Mouse (Mus musculus) cerebellum, postnatal 14 days (tissue): ENCODE measurements around the gene Maml3.
A peak's percentile ranks its signal among the peaks of the same experiment; 100 is the strongest.

Experiments
- DNase-seq, 2 experiments: peaks; one replicate each; pipeline ENCODE4 v3.0.0; 2021; ENCODE audit warnings: mixed read lengths in 2 of 2

Maml3 gene

DNA sequence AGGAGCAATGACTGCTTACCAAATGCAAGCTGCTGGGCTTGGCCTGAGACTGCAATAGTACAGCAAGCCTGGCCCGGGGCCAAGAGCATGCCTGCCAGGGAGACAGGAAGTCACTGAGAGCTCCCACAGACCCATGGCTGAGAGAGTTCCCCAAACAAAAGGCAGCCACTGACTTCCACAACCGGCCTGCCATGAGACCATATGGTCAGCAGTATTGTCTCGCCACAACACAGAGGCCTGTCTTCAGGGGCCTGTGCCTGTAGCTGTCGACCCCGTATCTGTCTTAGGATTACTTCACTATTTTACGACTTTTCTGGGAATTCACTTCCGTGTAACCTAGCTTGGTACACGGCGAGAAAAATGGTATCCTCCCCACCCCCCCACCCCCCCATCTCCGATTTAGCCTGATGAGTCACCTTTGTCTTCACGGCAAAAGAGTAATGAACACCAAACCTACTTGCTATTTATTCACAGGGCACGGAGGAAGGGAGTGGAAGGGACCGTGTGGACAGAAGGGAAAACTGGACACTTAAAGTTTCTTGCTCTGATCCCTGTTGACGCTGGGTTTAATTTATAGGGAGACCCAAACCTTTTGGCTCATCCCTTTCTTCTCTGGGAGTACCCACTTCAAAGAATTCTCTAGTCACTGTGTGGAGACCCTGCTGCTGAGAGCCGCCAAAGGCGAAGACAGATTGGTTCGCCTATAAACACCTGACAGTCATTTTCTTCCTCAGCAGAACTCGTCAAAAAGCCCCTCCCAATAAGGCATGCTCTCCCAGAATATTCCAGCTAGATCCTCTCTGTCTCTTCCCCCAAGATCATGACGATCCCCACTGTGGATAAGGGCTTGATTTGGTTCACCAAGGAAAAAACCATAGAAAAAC, 16.2 kb downstream of the Maml3 start:
- DNase-seq, result peak; percentile 100

DNA sequence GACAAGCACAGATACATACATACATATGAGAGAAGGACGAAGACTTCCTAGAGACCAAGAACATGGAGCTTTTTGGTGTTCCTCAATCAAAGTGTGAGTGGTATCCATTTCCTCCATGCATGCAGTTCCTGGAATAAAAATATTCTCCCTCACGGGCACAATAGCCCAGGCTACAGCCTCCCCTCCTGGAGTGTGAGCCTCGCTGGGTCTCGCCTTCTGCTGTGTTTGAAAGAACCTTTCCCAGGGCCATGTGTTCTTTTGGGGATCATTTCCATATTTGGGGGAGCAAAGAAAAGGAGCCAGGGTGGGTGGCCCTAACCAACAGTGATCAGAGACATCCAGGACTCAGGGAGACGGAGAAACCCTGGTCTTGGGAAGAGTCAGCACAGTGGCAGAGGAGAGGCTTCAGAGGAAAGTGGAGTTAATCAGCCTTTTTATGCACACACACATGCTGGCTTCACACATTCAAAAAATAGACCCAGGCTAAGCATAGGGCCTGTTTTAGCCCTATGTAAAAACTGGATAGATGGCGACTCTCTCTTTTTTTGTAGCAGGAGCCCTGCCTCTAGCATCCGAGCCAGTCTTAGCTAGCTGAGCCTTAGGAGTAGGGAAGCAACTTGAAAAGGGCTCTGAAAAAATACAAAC, 17.1 kb downstream of the Maml3 start:
- peak in 1 of 2 experiments; percentile 45 for DNase-seq

DNA sequence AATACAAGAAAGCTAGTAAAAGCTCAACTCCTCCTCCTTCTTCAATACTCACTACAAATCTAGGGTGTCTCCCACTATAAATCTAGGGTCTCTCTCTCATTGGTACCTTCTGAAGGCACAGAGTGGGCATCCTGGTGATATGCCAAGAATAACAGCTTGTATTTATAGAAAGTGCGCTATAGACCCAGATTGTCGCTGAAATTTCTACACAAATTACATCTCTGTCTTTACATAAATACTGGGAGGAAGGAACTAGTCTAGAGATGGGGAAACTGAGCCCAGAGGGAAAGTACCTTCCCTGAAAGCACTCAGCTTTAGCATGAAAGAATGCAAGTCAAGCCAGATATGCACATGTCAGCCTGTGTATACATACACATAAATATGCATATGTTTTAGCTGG, 26.1 kb downstream of the Maml3 start:
- no peak for DNase-seq

DNA sequence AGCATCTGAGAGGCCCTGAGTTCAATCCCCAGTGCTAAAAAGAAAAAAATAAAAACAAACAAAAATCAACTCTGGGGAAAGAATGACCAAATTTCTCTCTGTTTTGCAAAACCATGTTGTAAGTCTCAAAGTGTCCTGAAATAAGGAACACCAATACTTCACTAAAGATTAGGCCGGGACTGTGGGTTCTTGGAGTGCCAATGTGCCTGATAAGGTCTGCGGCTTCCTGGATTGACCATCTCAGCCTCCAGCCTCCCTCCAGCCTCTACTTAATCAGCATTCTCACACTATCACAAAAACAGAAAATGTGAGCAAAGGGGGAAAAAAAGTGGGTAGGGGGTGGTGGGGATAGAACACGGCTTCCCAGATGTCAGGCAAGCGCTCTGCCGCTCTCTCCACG, 30.9 kb downstream of the Maml3 start:
- no peak for DNase-seq

DNA sequence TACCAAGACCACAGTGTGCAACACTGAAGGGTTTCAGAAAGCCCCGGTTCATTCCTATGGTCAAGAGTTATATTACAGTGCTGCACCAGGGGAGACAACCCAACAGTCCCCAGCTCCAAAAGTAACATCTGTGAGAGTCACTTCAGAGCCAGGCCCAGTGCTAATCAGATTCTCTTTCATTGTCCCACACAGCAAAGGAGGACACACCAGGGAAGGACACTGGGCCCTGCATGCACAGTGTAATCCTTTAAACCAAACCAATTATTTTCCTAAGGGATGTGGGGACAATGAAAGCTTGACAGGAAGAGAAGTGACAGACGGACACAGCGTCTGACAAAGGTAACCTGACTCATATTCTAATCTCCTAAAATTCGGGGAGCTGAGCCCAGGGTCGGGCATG, 32.9 kb downstream of the Maml3 start:
- no peak for DNase-seq

DNA sequence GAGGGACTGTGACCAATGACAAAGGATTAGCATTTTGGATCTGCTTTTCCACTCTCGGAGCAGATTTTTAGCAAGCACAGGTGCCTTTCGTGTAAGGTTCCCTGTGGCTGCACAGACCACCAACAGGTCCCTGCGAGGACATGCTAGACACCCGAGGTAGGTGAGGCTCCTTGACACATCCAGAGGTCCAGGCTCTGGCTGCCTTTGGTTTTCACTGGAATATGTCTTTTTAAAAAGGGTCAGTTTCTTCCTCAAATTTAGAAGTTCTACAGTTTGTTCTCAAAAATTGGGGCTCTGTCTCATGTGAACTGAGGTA, 34.8 kb downstream of the Maml3 start:
- no peak for DNase-seq

DNA sequence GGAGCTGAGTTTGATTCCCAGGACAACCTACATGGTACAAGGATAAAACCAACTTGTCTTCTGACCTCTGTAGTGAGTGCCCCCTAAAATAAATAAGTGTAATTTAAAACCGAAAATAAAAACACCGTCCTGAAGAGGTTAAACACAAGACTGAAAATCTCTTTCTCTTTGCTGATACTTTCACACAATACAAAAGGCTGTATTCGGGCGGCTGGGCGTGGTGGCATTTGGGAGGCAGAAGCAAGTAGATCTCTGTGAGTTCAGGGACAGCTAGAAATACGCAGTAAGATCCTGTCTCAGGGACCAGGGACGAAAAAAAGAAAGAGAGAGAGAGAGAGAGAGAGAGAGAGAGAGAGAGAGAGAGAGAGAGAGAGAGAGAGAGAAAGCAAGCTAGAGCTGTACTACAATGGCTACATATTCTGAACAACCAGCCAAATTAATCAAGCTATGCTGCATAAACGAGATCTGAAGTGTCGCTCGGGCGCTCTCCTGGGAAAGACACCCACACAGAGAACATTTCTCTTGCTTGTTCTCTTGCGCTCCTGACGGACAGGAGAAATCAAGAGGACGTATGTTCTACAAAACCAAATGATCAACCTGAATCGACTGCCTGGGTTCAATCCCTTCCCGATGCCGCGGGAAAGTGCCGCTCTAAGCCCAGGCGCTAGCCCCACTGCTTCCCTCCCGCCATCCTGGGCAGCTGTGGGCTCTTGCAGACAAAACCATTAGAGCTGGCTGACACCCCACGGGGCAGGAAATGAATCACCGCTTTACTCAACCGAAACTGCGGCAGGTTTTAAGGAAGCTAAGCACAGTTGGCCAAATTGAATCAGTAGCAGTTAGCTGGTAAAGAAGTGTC, 35.3 kb downstream of the Maml3 start:
- DNase-seq, result peak; percentile 67 to 68

DNA sequence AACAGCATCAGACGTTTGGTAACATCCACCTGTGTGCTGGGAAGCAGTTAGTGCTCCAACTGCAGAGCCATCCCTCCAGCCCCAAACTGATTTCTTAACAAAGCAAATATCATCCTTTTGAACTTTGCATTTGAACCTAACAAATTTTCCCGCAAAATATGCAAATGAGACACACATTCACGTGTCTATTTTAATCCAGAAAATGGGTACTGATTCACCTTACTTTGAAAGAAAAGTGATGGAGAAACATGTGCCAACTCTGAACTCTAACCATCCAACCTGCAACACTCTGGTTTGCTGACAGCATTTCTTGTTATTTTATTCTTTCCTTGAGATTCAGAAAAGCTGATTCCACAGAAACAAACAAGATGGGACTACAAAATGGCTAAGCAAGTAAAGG, 36.0 kb downstream of the Maml3 start:
- no peak for DNase-seq

DNA sequence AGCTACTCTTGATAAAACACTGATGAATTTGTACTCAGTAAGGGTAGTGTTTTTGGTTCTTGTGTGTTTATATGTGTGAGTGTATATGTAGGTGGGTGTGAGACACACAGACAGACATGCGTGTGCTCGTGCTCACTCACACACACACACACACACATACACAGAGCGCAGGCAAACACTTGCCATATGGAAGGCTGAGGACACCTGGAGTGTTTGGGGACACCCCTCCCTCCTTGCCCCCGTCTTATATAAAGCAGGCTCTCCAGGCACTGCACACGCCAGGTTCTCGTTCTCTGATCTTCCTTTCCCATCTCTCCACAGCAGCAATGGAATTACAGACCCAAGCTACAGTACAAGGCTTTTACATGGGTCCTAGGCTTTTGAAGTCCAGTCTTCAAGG, 37.7 kb downstream of the Maml3 start:
- DNase-seq, result peak in 1 of 2 experiments; percentile 34

DNA sequence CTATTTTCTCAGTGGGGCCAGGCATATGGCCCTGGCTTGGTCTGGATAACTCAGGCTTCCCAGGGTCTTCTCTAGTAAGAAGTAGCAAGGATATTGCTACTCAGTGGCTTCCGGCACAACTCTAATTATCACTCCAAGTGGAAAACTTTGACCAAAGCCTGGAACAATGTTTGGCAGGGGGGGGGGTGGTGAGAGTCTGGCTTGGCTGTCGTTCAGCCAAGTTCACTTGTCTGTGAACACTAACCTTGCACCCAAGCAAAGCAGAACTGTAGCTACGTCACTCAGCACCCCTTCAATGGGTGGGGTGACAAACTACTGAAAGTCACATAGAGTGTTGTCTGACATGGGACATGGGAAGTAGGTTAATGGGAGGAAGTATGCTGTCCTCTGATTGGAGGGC, 38.7 kb downstream of the Maml3 start:
- DNase-seq, result no peak

DNA sequence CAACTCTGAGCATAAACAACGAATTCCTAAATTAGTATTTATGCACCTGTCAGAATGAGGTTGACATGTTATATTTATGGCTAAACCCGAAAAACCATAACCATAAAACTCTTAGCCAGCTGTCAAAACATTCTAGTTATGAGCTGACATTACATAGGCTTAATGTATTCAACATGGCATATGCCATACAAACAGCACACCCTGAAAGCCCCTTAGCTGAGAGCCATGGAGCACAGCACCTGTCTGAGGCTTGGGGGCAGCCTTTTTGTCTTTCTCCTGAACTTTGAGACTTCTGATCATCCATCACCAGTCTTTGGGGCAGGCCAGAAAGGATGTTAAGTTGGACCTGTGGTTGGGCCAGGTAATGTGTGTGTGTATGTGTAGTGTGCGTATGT, 41.6 kb downstream of the Maml3 start:
- DNase-seq, result no peak

DNA sequence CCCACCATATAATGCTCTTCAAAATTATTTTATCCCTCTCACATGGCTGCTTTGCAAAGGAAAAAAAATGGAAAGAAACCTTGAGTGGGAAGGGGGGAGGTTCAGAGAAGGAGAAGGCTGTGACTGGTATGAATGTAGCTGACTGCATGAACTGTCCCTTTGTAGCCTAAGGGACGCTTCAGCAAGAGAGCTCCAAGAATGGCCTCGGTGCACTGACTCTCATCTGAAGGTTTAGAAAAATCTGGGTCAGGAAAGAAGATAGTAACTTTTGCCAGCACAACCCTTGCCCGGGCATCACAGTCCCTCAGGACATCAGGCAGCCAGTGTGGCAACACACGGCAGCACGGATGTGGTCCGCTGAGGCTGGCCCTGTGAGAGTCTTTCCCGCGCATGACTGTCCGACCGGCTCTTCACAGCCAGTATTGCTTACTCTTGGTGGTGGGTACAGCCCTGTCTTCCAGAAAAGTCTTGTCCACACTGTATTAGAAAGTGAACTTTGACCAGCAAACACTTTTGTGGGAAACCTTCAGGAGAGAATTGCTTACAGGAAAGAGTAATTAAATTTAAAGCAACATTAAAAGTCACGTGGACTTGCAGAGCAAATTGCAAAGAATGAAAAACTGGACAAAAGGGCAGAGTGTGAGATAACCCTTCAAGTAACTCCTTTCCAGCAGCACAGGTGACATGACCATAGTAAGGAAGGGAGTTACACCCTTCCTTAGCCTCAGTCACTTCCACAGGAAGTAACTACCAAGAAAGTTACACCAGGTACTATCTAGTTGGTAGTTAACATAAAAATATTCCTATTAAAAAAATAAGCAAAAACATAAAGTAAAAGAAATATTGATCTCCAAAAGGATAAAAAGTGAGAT, 42.3 kb downstream of the Maml3 start:
- no peak for DNase-seq

DNA sequence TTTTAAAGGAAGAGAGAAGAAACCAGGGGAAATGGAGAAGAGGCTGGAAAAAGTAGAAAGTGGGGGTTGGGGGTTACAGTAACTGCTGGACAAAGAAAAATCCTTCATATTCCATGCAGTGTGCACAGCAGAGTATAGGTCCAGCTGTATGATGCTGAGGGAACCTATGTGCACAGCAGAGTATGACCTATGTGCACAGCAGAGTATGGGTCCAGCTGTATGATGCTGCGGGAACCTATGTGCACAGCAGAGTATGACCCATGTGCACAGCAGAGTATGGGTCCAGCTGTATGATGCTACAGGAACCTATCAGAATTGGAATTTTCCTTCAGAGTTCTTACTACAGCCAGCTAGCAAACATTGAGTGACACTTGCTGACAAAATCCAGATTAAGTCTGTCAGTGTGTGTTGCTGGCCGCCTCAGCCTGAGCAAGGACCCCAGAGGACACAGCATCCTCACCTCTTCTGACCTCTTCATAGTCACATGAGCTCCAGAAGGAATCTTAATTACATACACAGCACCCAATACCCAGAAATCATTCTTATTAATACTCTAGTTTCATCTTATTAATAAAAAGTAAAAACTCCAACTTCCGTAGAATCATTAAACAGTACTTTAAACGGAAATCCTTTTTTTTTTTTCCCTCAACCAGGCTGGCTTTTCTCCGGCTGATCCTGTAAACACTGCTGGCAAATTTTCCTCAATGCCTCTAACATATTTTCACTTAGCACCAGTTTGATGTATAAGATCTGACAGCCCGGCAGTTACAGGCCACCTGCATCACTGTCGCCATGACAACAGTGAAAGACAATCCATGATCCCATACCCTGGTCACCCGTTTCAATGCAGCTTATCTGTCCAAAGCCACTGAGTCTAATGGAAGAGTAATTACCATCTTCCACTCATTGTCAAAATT, 43.1 kb downstream of the Maml3 start:
- DNase-seq, result peak; percentile 49 to 70

DNA sequence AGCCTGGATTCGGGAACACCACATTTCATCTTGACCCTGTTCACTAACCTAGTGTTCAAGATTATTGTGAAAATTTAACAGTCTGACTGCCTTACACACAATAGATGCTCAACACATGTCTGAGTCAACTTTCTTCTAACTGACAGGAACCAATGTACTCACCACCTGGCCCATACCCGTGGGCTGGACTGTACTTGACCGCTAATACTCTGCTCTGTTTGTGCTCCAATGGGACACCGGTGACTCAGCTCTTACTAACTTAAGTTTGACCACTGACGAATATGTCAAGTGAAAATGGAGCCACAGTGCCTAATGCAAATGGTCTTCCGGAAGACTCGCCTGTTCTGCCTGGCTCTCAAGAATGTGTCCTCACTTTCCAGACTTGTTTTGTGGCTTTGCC, 44.0 kb downstream of the Maml3 start:
- DNase-seq, result no peak

DNA sequence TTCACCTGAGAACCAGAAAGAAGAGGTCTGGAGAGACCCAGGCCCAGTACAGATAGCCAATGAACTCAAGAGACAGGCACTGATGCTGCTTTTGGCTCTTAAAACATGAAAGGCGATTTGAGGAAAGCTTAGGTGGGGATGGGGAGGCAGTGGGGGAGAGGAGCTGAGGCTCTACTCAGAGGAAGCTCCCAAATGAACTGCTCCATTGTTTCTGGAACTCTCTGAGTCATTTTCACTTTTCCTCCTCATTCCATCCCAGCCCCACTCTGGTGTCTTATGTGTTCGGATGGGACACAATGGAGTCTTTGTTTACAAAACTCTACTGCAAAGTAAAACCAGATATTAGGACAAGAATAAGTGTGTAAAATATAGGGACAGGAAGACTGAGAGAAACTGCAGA, 53.1 kb downstream of the Maml3 start:
- DNase-seq, result no peak

DNA sequence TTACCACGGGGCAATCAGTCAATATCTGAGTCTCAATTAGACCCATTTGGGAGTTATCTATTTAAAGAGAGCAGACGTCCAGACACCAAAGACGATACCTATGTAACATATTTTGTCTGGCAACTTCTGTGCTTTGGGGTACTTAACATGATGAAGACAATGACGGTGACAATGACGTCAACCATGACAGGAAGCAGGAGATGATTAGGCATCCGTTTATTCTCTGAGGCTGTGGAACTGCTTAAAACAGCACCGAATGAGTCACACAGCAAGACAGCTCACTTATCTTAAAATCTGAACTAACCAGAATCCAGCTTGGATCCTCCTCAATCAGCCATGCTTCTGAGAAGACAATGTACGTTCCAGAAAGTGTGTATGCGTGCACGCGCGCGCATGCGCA, 56.8 kb downstream of the Maml3 start:
- DNase-seq, result no peak

DNA sequence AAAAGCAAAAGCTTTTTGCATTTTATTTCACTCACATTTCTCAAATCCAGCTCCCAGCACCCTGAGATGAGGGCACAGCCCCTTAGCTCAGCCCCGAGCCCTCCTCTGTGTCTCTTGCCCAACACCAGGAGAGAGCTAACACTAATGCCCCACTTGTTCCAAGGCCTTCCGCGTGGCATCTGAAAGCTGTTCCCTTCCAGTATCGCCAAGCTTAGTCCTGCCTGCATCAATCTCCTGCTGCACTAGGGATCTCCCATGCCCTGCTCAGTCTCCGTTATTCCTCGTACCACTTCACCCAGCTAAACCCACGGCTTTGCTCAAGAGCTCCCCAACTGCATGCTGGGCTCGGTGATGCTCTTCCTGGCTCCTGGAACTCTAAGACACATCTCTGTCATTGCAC, 57.3 kb downstream of the Maml3 start:
- DNase-seq, result peak in 1 of 2 experiments; percentile 31

DNA sequence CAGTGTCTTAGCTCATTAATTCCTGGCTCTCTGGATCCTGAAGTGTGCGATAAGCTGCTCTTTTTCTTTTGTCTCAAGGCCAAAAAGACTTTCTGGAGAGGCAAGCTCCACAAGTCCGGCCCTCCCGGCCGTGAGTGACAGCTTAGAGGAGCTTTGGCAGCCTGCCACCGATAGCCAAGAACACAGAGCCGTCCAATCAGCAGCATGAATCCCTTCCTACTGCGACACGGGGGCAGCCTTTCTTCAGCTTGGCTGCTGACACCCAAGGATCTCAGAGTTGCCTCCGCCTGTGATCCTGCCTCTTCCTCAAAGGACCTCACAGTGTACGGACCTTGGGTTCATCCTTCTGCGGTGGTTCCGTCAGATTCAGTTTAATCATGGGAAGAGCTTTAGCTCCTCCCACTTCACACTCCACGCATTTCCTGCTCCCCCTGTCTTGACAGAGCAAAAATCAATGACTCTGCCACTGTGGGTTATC, 57.9 kb downstream of the Maml3 start:
- peak; percentile 94 to 95 for DNase-seq

DNA sequence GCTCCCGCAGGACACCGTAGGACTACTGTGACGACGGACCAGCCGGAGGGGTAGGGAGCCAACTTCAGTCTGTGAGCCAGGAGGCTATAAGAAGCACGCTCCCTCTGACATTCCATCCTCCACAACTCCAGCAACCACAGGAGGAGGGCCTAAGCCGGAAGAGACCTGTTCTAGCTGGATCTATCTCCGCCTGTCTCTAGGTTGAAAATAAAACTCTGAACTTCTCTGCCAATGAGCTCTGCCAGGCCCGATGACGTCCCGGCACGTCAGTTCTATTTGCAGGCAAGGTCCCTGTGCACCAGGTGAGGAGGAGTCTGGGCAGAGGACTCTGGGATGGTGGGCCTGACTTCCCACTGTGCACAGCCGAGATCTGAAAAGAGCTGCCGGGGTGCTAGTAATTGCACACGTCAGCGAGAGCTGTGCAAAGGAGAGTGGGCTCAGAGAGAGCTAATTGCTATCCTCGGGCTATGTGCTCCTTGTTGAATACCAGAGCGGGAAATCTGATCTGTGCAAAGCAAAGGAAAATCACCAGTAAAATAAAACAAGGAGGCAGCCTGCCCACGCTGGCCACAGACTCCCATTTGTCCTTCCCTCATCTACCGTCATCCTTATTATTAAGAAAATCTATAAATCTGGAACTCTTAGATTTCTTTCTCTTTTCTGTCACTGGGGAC, 58.7 kb downstream of the Maml3 start:
- DNase-seq, result peak; percentile 80 to 83

DNA sequence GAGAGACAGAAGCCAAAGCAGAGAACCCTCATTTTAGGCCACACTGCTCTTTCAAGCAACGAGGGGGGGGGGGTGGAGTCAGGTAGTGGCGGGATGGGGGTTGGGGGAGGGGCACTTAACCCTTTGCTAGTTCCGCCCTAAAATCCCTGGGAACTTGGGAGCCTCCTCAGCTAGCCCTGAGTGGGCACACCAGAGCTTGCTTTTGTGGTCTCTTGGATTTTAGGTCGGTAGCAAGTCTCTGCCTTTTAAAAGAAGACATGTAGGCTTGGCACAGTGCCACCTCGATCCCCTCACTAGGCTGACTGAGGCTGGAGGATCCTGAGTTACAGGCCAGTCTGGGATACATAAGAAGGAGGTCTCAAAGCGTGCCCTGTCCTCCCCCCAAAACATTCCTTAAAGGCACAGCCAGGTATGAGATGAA, 59.6 kb downstream of the Maml3 start:
- peak; percentile 51 to 62 for DNase-seq

DNA sequence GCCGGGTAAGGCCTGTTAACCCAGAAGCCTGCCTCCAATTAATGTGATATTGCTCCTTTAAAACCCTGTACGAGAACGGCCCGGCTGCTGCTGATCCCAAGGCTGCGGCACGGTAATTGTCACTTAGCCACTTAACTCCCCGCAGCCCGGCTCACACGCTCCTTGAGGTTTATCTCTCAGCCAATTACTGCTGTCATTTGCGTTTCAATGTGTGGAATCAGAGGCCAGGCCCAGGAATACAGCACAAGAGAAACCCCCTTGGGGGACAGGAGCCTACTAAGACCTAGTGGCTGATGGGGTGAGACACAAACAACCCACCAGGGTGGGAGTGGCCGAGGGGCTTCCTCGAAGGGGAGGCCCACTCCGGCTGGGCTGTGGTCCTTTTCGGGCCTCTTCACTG, 60.2 kb downstream of the Maml3 start:
- DNase-seq, result peak; percentile 44 to 51
